Mouse (Mus musculus) liver, embryonic 15.5 days (tissue): Measurements from ENCODE around the gene Spata13. TPM values are rescaled to one million over a fixed set of nuclear protein-coding genes. Genes with fewer than 3 reads are reported as not detected.

Source experiments
- ATAC-seq: fragments of 200-750 bp; cut with Nextera tagmentation; 2 replicates; pipeline ENCODE4 v1.8.0; 2017; ENCODE audit warnings: moderate number of reproducible peaks, mild to moderate bottlenecking, moderate library complexity; ENCODE audit not compliant: insufficient read depth
- H3K27ac ChIP-seq: fragments of 300-500 bp; sonication (generic); replicated peaks from 2 replicates; pipeline ENCODE4 v1.5.1; 2015; ENCODE audit warnings: mild to moderate bottlenecking, inconsistent platforms
- H3K27me3 ChIP-seq: fragments of 300-500 bp; sonication (generic); 2 replicates; pipeline ENCODE4 v1.6.1; 2015; ENCODE audit warnings: mild to moderate bottlenecking, inconsistent platforms
- H3K36me3 ChIP-seq: fragments of 300-500 bp; sonication (generic); replicated peaks from 2 replicates; pipeline ENCODE4 v1.6.1; 2015; ENCODE audit warnings: moderate library complexity, mild to moderate bottlenecking, inconsistent platforms
- H3K4me1 ChIP-seq: fragments of 300-500 bp; sonication (generic); replicated peaks from 2 replicates; pipeline ENCODE4 v1.6.1; 2015; ENCODE audit warnings: inconsistent platforms
- H3K4me2 ChIP-seq: fragments of 300-500 bp; sonication (generic); 2 replicates; pipeline ENCODE4 v1.6.1; 2015; ENCODE audit warnings: moderate library complexity, mild to moderate bottlenecking, inconsistent platforms
- H3K4me3 ChIP-seq: fragments of 300-500 bp; sonication (generic); replicated peaks from 2 replicates; pipeline ENCODE4 v1.5.1; 2015; ENCODE audit warnings: mild to moderate bottlenecking, inconsistent platforms
- H3K9ac ChIP-seq: fragments of 300-500 bp; sonication (generic); 2 replicates; pipeline ENCODE4 v1.6.1; 2015; ENCODE audit warnings: moderate library complexity, mild to moderate bottlenecking, inconsistent platforms
- H3K9me3 ChIP-seq: fragments of 300-500 bp; sonication (generic); replicated peaks from 2 replicates; pipeline ENCODE4 v1.6.1; 2016; ENCODE audit warnings: inconsistent platforms
- WGBS: fragments of 180-500 bp; shearing (Covaris S2); methylation state at CpG from one replicate; pipeline ENCODE4 v1.1.7; 2015; ENCODE audit warnings: mixed read lengths; ENCODE audit not compliant: insufficient replicate concordance; 5-methylcytosine and 5-hydroxymethylcytosine counted together
- polyA plus RNA-seq: library from polyadenylated mRNA; unstranded; fragments of >200 nt; fragmentation: Nextera tagmentation; extraction: Ambion mirVana; gene quantifications from 2 replicates; pipeline ENCODE4 v1.2.1, GENCODE M21; 2015

Spata13 gene
- polyA plus RNA-seq, 1 experiment from 2014 or later: 18.2 TPM

GRCm38 (mm10) chr14:60694215-60694997 is 60.6 kb downstream of the Spata13 start:
- no peaks in the 10 kb centered on the region for H3K9me3 ChIP-seq
- WGBS: 64% methylated on average over 14 of the region's 14 CpGs
- no peak for ATAC-seq
- peaks cover 22% of the 10 kb centered on the region for H3K36me3 ChIP-seq
- no peak overlapping the region for H3K9ac ChIP-seq
- no peak overlapping the region for H3K27ac ChIP-seq
- no peak overlapping the region for H3K4me2 ChIP-seq
- no peak overlapping the region for H3K4me3 ChIP-seq
- H3K27me3 ChIP-seq: no peaks in the 10 kb centered on the region
- no peaks in the 10 kb centered on the region for H3K4me1 ChIP-seq

- ATAC-seq: no peak
Observed at GRCm38 (mm10) chr14:60697351-60697750, 63.5 kb downstream of the Spata13 start.

GRCm38 (mm10) chr14:60698980-60699379 is 65.2 kb downstream of the Spata13 start:
- Histone ChIP-seq H3K27me3 (no peaks in the 10 kb centered on the region), H3K4me2 (no peak overlapping the region), H3K9me3 (no peaks in the 10 kb centered on the region), H3K27ac (no peak overlapping the region), H3K9ac (no peak overlapping the region), H3K4me1 (peaks cover 8% of the 10 kb centered on the region), H3K36me3 (no peaks in the 10 kb centered on the region), H3K4me3 (no peak overlapping the region)
- ATAC-seq: no peak
- WGBS: 71% methylated on average over 10 of the region's 10 CpGs

More at GRCm38 (mm10) chr14:60697351-60697750, 63.5 kb downstream of the Spata13 start:
- Histone ChIP-seq H3K9ac (no peak overlapping the region), H3K4me2 (no peak overlapping the region), H3K36me3 (peaks cover 10% of the 10 kb centered on the region; the same call in 1 of the 2 replicates), H3K9me3 (no peaks in the 10 kb centered on the region), H3K27me3 (no peaks in the 10 kb centered on the region), H3K4me3 (no peak overlapping the region), H3K4me1 (no peaks in the 10 kb centered on the region), H3K27ac (no peak overlapping the region)
- 77% methylated on average over 8 of the region's 8 CpGs for WGBS

- ATAC-seq: no peak
- no peak overlapping the region for H3K27ac ChIP-seq
Observed at GRCm38 (mm10) chr14:60702377-60703140, 68.8 kb downstream of the Spata13 start.

GRCm38 (mm10) chr14:60704510-60704909 is 70.7 kb downstream of the Spata13 start:
- no peak overlapping the region for H3K9ac ChIP-seq
- H3K27me3 ChIP-seq: no peaks in the 10 kb centered on the region
- peak; percentile 47; the same call in 1 of the 2 replicates for ATAC-seq
- peaks cover 28% of the 10 kb centered on the region for H3K4me1 ChIP-seq
- H3K36me3 ChIP-seq: 0 out of 2 replicates have a peak, but pooled peaks cover 4% of the 10 kb centered on the region
- H3K4me3 ChIP-seq: no peak overlapping the region
- H3K9me3 ChIP-seq: no peaks in the 10 kb centered on the region
- no peak overlapping the region for H3K27ac ChIP-seq
- no peak overlapping the region for H3K4me2 ChIP-seq
- 32% methylated on average over 6 of the region's 6 CpGs for WGBS

More at GRCm38 (mm10) chr14:60702377-60703140, 68.8 kb downstream of the Spata13 start:
- Histone ChIP-seq H3K4me1 (peaks cover 24% of the 10 kb centered on the region), H3K9ac (no peak overlapping the region), H3K27me3 (no peaks in the 10 kb centered on the region), H3K4me2 (no peak overlapping the region), H3K4me3 (no peak overlapping the region), H3K36me3 (0 out of 2 replicates have a peak, but pooled peaks cover 4% of the 10 kb centered on the region), H3K9me3 (no peaks in the 10 kb centered on the region)
- 62% methylated on average over 10 of the region's 10 CpGs for WGBS

- Histone ChIP-seq H3K4me1 (peaks cover 28% of the 10 kb centered on the region), H3K36me3 (0 out of 2 replicates have a peak, but pooled peaks cover 9% of the 10 kb centered on the region), H3K9me3 (no peaks in the 10 kb centered on the region), H3K27me3 (no peaks in the 10 kb centered on the region), H3K27ac (no peak overlapping the region), H3K4me2 (no peak overlapping the region), H3K4me3 (no peak overlapping the region), H3K9ac (no peak overlapping the region)
- 21% methylated on average over 3 of the region's 3 CpGs for WGBS
- no peak for ATAC-seq
Observed at GRCm38 (mm10) chr14:60704961-60705360, 71.2 kb downstream of the Spata13 start.

GRCm38 (mm10) chr14:60709192-60709591 is 75.4 kb downstream of the Spata13 start:
- Histone ChIP-seq H3K4me1 (peaks cover 23% of the 10 kb centered on the region), H3K36me3 (0 out of 2 replicates have a peak, but pooled peaks cover 10% of the 10 kb centered on the region), H3K4me2 (no peak overlapping the region; the same call in 1 of the 2 replicates), H3K9me3 (no peaks in the 10 kb centered on the region), H3K27me3 (no peaks in the 10 kb centered on the region), H3K27ac (0 out of 2 replicates have a peak overlapping the region, but pooled peaks have one; percentile 34), H3K4me3 (no peak overlapping the region), H3K9ac (no peak overlapping the region)
- no peak for ATAC-seq
- whole genome bisulfite sequencing: 31% methylated on average over 11 of the region's 11 CpGs

GRCm38 (mm10) chr14:60709749-60710148 is 75.9 kb downstream of the Spata13 start:
- Histone ChIP-seq H3K9ac (no peak overlapping the region), H3K27me3 (no peaks in the 10 kb centered on the region), H3K9me3 (no peaks in the 10 kb centered on the region), H3K36me3 (0 out of 2 replicates have a peak, but pooled peaks cover 10% of the 10 kb centered on the region), H3K27ac (0 out of 2 replicates have a peak overlapping the region, but pooled peaks have one; percentile 34), H3K4me3 (no peak overlapping the region), H3K4me1 (peaks cover 17% of the 10 kb centered on the region), H3K4me2 (no peak overlapping the region)
- ATAC-seq: no peak
- 63% methylated on average over 8 of the region's 8 CpGs for WGBS

GRCm38 (mm10) chr14:60711161-60711560 is 77.4 kb downstream of the Spata13 start:
- Histone ChIP-seq H3K9me3 (no peaks in the 10 kb centered on the region), H3K27me3 (no peaks in the 10 kb centered on the region), H3K27ac (no peak overlapping the region), H3K4me3 (no peak overlapping the region), H3K9ac (no peak overlapping the region), H3K36me3 (peaks cover 16% of the 10 kb centered on the region; the same call in 1 of the 2 replicates), H3K4me2 (no peak overlapping the region), H3K4me1 (0 out of 2 replicates have a peak, but pooled peaks cover 9% of the 10 kb centered on the region)
- ATAC-seq: no peak
- 75% methylated on average over 5 of the region's 5 CpGs for WGBS

- 61% methylated on average over 6 of the region's 6 CpGs for WGBS
Observed at GRCm38 (mm10) chr14:60711590-60712288, 77.9 kb downstream of the Spata13 start.

More at GRCm38 (mm10) chr14:60711590-60712288, 77.9 kb downstream of the Spata13 start:
- peaks cover 15% of the 10 kb centered on the region; the same call in 1 of the 2 replicates for H3K36me3 ChIP-seq
- no peaks in the 10 kb centered on the region for H3K9me3 ChIP-seq
- ATAC-seq: peak; percentile 25; the same call in 1 of the 2 replicates
- H3K27me3 ChIP-seq: no peaks in the 10 kb centered on the region
- no peak overlapping the region for H3K4me3 ChIP-seq
- no peak overlapping the region for H3K9ac ChIP-seq
- no peak overlapping the region for H3K27ac ChIP-seq
- no peak overlapping the region for H3K4me2 ChIP-seq
- H3K4me1 ChIP-seq: 0 out of 2 replicates have a peak, but pooled peaks cover 9% of the 10 kb centered on the region
